Mouse (Mus musculus): ENCODE measurements at regions not wholly inside any gene's neighbourhood (a gene's known extent, or its start where the extent isn't known, plus 50 kb on each side); places are given as distances from the start of the nearest gene placed in this dataset.

DNA sequence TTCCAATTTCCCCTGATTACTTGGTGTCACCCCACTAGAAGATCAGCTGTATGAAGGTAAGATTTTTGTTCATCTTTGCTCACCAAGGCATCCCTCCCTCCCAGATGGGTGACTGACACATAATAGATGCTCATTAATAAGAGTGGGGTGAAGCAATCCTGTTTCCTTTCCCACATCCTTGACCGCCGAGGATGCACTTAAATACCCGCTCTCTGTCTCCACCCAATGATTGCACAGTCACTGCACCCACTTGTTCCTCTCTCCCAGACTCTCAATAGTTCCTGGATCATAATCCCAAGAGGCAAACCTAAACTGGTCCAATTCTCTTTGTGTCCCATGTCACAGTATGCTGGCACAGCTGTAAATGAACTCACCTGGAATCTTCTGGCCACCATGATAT is 86.4 kb upstream of the Ccn6 start:
- TF ChIP-seq CTCF (IDR thresholded peaks at IDR 0.05; ENCODE audit: extremely low read depth, insufficient read length, insufficient replicate concordance, low read depth, low read length) (no peak), POLR2A (IDR thresholded peaks at IDR 0.05; ENCODE audit: low read depth, low read length) (no peak)

Measured in small intestine, adult 2 months (tissue).